Mouse (Mus musculus) forebrain, postnatal 0 days (tissue): ENCODE measurements around the gene Foxo3. TPM values are rescaled to one million over a fixed set of nuclear protein-coding genes. Genes with fewer than 3 reads are reported as not detected.

ENCODE experiments used
- ATAC-seq: fragments of 200-750 bp; cut with Nextera tagmentation; 2 replicates; pipeline ENCODE4 v1.8.0; 2017; ENCODE audit warnings: mild to moderate bottlenecking, moderate library complexity
- DNase-seq: peaks from one replicate; pipeline ENCODE4 v3.0.0-alpha.2; 2015
- H3K27ac ChIP-seq: fragments of 300-500 bp; sonication (generic); 2 replicates; pipeline ENCODE4 v1.5.1; 2014; ENCODE audit warnings: low read depth, mild to moderate bottlenecking, antibody characterized with exemption, low read length, moderate library complexity, mixed read lengths
- H3K27me3 ChIP-seq: fragments of 300-500 bp; sonication (generic); 2 replicates; pipeline ENCODE4 v1.6.1; 2014; ENCODE audit warnings: mild to moderate bottlenecking, low read length, mixed read lengths; ENCODE audit not compliant: insufficient read depth
- H3K36me3 ChIP-seq: fragments of 300-500 bp; sonication (generic); 2 replicates; pipeline ENCODE4 v1.6.1; 2014; ENCODE audit warnings: mild to moderate bottlenecking, moderate library complexity; ENCODE audit not compliant: insufficient read depth
- H3K4me1 ChIP-seq: fragments of 300-500 bp; sonication (generic); 2 replicates; pipeline ENCODE4 v1.6.1; 2014; ENCODE audit warnings: antibody characterized with exemption; ENCODE audit not compliant: insufficient read depth
- H3K4me2 ChIP-seq: fragments of 300-500 bp; sonication (generic); 2 replicates; pipeline ENCODE4 v1.6.1; 2014; ENCODE audit warnings: low read depth, mild to moderate bottlenecking, moderate library complexity
- H3K4me3 ChIP-seq: fragments of 300-500 bp; sonication (generic); 2 replicates; pipeline ENCODE4 v1.5.1; 2014; ENCODE audit warnings: low read depth, low read length, mixed read lengths
- H3K9ac ChIP-seq: fragments of 300-500 bp; sonication (generic); 2 replicates; pipeline ENCODE4 v1.6.1; 2014; ENCODE audit warnings: mild to moderate bottlenecking
- H3K9me3 ChIP-seq: fragments of 300-500 bp; sonication (generic); 2 replicates; pipeline ENCODE4 v1.6.1; 2016; ENCODE audit warnings: low read length
- CTCF ChIP-seq: sonication (generic); IDR thresholded peaks from 2 replicates; pipeline ENCODE4 v1.5.1; 2016; ENCODE audit warnings: antibody characterized with exemption, control low read depth, low read depth
- WGBS: fragments of 180-500 bp; shearing (Covaris S2); extraction: QIAGEN DNeasy Blood & Tissue Kit; methylation state at CpG from one replicate; pipeline ENCODE4 v1.1.7; 2014; 5-methylcytosine and 5-hydroxymethylcytosine counted together
- polyA plus RNA-seq: library from polyadenylated mRNA; unstranded; fragments of >200 nt; fragmentation: Nextera tagmentation; extraction: Ambion mirVana; gene quantifications from 2 replicates; pipeline ENCODE4 v1.2.1, GENCODE M21; 2015
- total RNA-seq: library from RNA; depleted of rRNA; stranded (reverse); fragments of >200 nt; gene quantifications from 2 replicates; pipeline ENCODE4 v1.2.3, GENCODE M21; 2014

Gene Foxo3
- total and polyA plus RNA-seq, 2 experiments from 2014 or later = 6.5 to 29.1 TPM

DNA sequence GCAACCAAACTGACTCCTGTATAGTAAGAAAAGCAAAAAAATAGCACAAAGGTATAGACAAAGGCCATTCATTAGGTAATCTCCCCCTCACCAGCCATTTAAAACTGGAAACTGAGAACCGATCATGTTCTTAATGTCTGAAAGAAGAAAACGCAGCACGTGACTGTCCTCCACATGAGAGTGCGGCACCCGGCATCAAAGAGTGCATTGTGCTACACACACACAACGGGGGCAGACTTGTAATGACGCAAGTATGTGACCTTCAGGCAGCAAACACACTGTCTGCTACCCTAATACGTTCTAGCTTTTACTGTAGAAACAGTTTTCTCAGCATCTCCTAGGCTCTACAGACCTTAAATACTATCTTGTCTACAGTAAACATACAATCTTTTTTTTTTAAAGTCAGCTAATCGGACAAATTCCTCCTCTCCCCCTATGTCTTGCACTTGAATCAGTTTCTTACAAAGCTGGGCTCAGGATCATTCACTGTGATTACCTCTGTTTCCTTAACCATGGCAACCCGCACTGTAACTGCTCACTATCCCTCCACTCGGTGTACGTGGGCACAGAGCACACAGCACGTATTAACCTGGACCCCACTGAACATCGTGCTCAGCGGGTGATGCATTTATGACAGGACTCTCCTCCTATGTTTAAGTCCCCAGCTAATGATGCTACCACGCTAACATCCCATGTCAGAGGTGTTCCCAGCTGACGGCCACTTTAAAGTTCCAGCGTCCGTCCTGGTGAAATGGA is 55.2 kb downstream of the Foxo3 start:
- no peak for TF ChIP-seq CTCF
- Histone ChIP-seq H3K27ac (no peak overlapping the region), H3K27me3 (no peaks in the 10 kb centered on the region), H3K36me3 (no peaks in the 10 kb centered on the region), H3K9me3 (no peaks in the 10 kb centered on the region), H3K4me1 (0 out of 2 replicates have a peak, but pooled peaks cover 4% of the 10 kb centered on the region), H3K9ac (no peak overlapping the region), H3K4me3 (no peak overlapping the region), H3K4me2 (no peak overlapping the region)
- WGBS = 46% methylated on average over 19 of the region's 19 CpGs
- no peak for DNase-seq
- peak; percentile 53 for ATAC-seq

DNA sequence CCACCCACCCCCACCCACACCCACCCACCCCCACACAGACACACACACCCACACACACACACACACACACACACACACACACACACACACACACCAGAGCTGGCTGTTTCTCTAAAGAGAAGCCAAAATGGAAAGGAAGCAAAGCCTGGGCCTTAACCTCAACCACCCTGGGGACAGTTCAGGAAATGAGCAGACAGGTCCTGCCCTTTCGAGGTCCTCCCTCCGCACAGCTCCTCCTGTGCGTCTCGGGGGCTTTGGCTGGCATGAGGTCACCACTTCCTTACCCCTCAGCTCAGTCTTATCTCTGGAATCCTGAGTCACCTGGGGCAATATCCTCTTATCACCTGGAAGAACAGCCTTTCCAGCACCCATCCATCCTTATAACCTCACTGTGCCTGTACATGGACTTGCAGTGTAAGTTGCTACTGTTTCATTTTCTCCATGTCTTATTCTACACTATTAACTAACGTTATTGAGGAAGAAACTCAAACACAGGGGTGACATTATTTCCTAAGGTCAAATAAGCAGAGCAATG is 56.1 kb downstream of the Foxo3 start:
- DNase-seq (no peak), ATAC-seq (no peak)
- 76% methylated on average over 5 of the region's 5 CpGs for WGBS
- Histone ChIP-seq H3K27ac (no peak overlapping the region), H3K9me3 (no peaks in the 10 kb centered on the region), H3K27me3 (no peaks in the 10 kb centered on the region), H3K4me2 (no peak overlapping the region), H3K36me3 (peaks cover 3% of the 10 kb centered on the region; the same call in 1 of the 2 replicates), H3K4me1 (0 out of 2 replicates have a peak, but pooled peaks cover 4% of the 10 kb centered on the region), H3K9ac (no peak overlapping the region), H3K4me3 (no peak overlapping the region)
- no peak for TF ChIP-seq CTCF

DNA sequence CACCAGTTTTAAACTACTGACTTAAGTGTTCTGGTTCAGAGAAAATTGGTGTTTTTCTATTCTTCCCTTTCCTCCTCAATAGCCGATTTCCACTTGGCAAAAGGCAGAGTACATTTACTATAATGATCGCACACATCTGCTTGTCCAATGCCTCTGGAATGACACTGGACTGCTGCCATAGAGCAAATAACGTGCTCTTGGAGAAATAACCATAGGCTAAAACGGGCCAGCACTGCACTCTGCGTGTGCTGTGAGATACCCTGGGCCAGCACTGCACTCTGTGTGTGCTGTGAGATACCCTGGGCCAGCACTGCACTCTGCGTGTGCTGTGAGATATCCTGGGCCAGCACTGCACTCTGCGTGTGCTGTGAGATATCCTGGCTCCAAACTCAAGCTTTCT is 65.1 kb downstream of the Foxo3 start:
- Histone ChIP-seq H3K27ac (no peak overlapping the region), H3K27me3 (no peaks in the 10 kb centered on the region), H3K9ac (no peak overlapping the region), H3K4me1 (no peaks in the 10 kb centered on the region; the same call in 1 of the 2 replicates), H3K4me2 (no peak overlapping the region), H3K9me3 (no peaks in the 10 kb centered on the region), H3K36me3 (peaks cover 3% of the 10 kb centered on the region; the same call in 1 of the 2 replicates), H3K4me3 (no peak overlapping the region)
- TF ChIP-seq CTCF = no peak
- DNase-seq (no peak), ATAC-seq (peak; percentile 40; the same call in 1 of the 2 replicates)
- WGBS = 62% methylated on average over 7 of the region's 7 CpGs

DNA sequence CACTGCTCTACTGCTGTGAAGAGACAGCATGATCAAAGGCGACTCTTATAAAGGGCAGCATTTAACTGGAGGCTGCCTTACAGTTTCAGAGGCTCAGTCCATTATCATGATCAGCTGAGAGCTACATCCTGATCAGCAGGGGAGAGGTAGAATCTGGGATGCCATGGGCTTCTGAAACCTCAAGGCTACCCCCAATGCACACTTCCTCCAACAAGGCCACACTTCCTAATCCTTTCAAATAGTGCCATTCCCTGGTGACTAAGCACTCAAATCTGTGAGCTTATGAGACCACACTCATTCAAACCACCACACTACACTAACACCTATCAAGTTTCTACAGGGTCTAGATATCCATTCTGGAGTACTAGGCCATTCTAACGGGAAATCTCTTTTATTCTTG is 65.9 kb downstream of the Foxo3 start:
- Histone ChIP-seq H3K36me3 (no peaks in the 10 kb centered on the region), H3K27me3 (no peaks in the 10 kb centered on the region), H3K9me3 (no peaks in the 10 kb centered on the region), H3K4me1 (no peaks in the 10 kb centered on the region; the same call in 1 of the 2 replicates), H3K4me3 (no peak overlapping the region), H3K27ac (no peak overlapping the region), H3K4me2 (no peak overlapping the region), H3K9ac (no peak overlapping the region)
- 81% methylated on average over 2 of the region's 2 CpGs for WGBS
- DNase-seq (no peak), ATAC-seq (no peak)
- TF ChIP-seq CTCF = no peak

DNA sequence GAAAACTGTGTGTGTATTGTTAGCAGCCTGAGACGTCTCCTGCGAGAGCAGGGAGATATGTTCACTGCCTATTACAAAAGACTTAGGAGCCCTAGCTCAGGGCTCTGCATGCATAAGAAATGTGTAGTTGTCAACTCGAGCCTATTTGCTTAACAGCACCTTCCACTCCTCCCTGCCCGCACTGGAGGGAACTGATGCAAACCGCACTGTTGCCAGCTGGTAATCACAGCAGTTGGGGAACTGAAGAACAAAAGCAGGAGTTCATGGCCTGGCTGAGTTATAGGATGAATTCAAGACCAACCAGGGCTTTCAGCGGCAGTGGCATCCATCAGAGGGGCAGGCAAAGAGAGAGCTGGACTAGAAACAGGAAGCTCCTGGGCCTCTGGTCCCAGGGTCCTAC is 66.7 kb downstream of the Foxo3 start:
- DNase-seq (no peak), ATAC-seq (no peak)
- no peak overlapping the region for H3K27ac ChIP-seq
- no peaks in the 10 kb centered on the region for H3K27me3 ChIP-seq
- H3K9ac ChIP-seq = no peak overlapping the region
- no peak overlapping the region for H3K4me3 ChIP-seq
- no peaks in the 10 kb centered on the region; the same call in 1 of the 2 replicates for H3K4me1 ChIP-seq
- 44% methylated on average over 6 of the region's 6 CpGs for WGBS
- no peak overlapping the region for H3K4me2 ChIP-seq
- H3K9me3 ChIP-seq = no peaks in the 10 kb centered on the region
- TF ChIP-seq CTCF = no peak
- no peaks in the 10 kb centered on the region for H3K36me3 ChIP-seq

DNA sequence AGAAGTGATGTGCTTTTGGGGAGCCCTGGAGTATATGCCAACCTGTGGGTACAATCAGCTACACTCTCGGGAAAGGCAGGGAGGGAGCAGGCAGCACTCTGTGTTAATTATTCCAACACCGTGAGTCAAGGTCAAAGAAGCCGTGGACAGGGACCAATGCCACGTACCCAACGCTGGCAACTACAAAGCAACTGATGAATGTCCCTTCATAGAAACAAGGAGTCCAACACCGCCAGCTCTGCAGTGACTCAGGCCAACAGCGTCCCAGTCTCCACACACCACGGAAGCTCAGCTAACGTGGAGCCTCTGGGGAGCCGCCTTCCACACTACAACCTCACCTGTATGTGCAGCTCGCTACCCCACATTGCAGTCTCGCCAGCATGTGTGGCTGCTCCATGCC is 68.9 kb downstream of the Foxo3 start:
- H3K9me3 ChIP-seq = no peaks in the 10 kb centered on the region
- H3K9ac ChIP-seq = no peak overlapping the region
- no peaks in the 10 kb centered on the region; the same call in 1 of the 2 replicates for H3K4me1 ChIP-seq
- WGBS = 90% methylated on average over 12 of the region's 12 CpGs
- H3K36me3 ChIP-seq = no peaks in the 10 kb centered on the region
- ATAC-seq (no peak), DNase-seq (no peak)
- H3K27me3 ChIP-seq = no peaks in the 10 kb centered on the region
- H3K4me3 ChIP-seq = no peak overlapping the region
- no peak overlapping the region for H3K4me2 ChIP-seq
- H3K27ac ChIP-seq = no peak overlapping the region
- no peak for TF ChIP-seq CTCF

DNA sequence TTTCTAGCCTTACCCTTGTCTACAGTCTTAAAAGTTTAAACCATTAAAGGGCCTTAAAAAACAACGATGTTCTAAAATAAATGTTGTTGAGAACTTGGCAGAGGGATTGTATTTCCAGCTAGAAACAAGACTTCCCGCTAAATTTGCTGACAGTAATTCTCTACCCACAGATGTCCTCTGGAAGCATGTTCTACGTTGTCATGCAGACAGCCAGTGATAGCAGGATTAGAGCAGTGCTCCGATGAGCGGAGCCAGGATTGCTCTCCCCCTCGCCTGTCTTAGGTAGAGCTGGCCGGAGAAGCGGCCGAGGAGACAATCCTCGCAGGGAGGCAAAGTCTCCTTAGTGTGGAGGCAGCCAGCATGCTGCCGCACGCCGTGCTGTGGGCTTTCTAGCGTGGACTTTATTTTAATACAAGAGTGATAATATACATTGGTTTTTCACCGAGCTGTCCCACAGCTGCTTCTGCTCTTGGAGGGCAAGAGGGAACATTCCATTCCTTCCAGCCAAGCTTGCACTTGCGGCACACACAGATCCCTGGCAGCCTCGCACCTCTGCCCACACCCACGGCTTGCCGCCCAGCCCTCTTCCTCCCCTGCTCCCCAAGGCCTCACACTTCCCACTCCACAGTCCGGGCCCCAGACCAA is 71.7 kb downstream of the Foxo3 start:
- Histone ChIP-seq H3K4me3 (no peak overlapping the region), H3K27me3 (no peaks in the 10 kb centered on the region), H3K36me3 (no peaks in the 10 kb centered on the region), H3K27ac (no peak overlapping the region), H3K4me2 (no peak overlapping the region), H3K9ac (no peak overlapping the region), H3K4me1 (no peaks in the 10 kb centered on the region; the same call in 1 of the 2 replicates), H3K9me3 (no peaks in the 10 kb centered on the region)
- DNase-seq (peak; percentile 46), ATAC-seq (peak; percentile 82)
- WGBS = 73% methylated on average over 20 of the region's 20 CpGs
- no peak for TF ChIP-seq CTCF
